Mouse (Mus musculus): Measurements from ENCODE around the gene Cmss1. TPM values are rescaled to one million over a fixed set of nuclear protein-coding genes. Genes with fewer than 3 reads are reported as not detected.

Gene Cmss1
- polyA plus RNA-seq, 1 experiment, result 7.2 TPM

DNA sequence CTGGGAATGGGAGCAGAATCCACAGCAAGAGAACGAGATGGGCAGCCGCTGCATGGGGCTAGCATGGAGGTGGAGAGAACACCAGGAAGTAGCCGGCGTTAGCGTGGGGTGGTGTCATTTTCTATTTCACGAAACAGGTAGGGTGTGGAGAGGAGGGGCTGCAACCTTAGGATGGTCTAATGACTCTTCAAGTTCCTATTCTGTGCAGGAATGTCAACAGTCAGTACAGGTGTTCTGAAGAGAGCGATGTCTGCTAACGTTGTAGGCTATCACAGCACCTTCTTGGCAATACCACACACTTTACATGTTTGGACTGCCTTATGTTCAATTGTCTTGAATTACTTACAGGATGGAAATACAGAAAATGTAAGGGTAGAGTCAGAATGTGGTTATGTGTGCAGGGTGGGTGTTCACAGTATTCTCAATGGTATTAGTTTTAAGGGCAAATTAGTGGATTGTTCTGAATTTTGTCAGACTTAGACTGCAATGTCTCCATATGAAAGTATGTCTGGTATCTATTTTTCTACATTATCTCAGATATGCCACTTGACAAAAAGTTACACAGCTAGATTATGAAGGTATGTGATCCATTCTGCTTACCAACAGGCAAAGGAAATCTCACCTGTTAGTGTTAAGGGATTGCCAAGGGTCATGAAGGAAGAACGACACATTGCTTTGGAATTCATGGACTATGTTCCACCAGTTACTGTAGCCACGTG is 311.3 kb downstream of the Cmss1 start:
- no peak for DNase-seq (ENCODE audit: low read depth)

DNA sequence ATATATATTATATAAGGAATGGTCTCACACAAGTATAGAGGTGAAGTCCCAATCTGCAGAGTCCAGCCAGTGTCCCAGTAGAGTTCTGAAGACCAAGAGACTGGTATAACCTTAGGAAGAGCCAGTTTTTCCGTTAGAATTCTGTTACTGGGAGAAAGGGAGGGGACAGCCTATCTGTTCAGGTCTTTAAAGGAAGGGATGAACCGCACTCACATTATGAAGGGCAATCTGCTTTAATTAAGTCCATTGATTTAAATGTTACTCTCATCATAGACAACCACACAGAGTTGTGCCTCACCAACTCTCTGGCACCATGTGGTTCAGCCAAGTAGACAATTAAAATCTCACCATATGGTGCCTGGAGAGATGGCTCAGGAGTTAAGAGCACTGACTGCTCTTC is 313.9 kb downstream of the Cmss1 start, which contains the start of gene Tmem30c:
Gene Tmem30c, minus strand, starts transcription at position 101 of the 400 bp plus-strand sequence.
- no peak for DNase-seq (ENCODE audit: low read depth)

DNA sequence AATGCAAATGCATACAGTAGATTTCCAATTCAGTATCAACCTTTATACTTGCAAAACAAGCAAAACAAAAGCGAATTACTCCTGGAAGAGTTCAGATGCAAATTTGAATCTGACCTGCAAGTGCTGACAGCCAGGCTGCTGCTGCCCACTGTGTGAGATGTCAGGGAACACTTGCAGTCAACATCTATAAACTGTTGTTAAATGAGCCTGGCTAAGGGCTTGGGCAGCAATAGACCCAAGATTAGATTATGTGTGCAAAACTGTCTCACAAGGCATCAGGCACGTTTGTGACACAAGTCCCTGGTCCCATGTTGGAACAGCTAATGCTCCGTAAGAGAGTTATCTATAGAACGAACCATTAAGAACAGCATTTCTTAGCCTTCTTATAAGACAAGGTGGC is 314.4 kb downstream of the Cmss1 start:
- DNase-seq (ENCODE audit: low read depth), result no peak

DNA sequence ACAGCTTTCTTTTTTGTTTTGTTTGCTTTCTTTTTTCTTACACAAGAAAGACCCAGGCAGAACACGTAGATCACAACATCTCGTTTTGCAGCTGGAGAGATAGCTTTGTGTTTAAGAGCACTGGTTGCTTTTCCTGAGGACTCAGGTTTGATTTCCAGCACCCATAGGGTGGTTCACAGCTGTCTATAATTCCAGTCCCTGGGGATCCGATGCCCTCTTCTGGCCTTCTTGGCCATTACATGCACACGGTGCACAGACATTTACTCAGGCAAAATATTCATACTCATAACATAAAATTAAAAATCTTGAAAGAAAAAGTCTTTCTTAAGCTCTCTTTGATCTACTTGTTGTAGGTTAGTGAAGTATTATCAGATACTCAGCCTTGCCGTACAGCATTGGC is 315.0 kb downstream of the Cmss1 start:
- no peak for DNase-seq (ENCODE audit: low read depth)

- DNase-seq (ENCODE audit: low read depth), result no peak
Measured at GRCm38 (mm10) chr16:57281417-57281816, 325.2 kb downstream of the Cmss1 start.

- DNase-seq (ENCODE audit: low read depth), result no peak
Measured at GRCm38 (mm10) chr16:57280221-57281217, 326.1 kb downstream of the Cmss1 start.

- no peak for DNase-seq (ENCODE audit: low read depth)
Measured at GRCm38 (mm10) chr16:57278976-57279626, 327.6 kb downstream of the Cmss1 start.

DNA sequence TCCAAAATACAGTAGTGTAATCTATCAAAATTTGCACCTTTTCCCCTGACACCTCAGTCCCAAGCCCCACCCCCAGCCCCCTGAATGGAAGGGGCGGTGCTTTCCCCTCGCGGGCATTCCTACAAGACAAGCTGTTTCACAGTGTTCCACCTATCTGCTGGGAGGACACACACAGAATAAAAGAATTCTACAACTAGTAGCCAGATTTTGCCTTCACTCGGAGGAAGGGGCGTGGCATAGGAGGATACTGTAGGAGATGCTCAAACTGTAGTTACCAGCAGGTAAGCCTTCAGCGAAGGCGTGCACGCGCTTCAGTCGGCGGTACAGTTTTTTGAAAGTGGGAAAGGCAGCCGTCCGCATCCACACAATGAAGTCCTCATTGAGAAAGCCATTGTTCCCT is 336.9 kb downstream of the Cmss1 start:
- no peak for DNase-seq (ENCODE audit: low read depth)

DNA sequence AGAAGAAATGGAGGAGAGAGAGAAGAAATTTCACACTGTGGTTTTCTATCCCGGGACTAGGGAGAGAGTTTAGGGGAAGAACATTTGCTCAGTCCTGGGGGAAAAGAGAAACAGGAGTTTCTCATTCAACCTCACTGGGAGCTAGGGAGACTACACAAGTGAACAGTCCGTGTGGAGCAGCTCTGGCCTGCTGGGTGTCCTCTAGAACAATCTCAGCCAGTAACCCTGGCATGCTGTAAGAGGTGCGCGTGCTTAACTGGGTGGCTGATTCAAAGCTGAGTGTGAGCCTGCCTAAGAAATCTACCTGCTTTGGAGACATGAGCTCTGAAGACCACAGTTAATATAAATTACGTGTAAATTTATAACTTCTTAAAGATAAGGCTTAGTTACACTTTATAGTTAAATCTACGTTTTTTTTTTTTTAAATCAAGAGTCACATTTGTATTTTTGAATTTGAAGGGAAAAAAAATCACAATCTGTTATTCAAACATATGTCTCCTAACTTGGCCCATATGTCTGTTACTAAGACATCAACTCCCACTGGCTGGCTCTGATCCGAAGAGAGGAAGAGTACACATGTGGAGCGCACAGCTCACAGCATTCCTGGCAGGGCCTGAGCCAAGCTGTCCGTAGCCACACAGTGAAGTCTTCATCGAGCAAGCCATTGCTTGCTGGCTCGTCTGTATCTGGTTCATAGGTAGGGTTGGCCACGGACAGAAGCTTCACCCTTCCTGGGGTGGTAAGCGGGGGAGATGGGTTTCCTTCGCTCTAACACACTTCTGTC is 338.4 kb downstream of the Cmss1 start:
- DNase-seq (ENCODE audit: low read depth), result no peak

- no peak for DNase-seq (ENCODE audit: low read depth)
Measured at GRCm38 (mm10) chr16:57267068-57267467, 339.6 kb downstream of the Cmss1 start.

DNA sequence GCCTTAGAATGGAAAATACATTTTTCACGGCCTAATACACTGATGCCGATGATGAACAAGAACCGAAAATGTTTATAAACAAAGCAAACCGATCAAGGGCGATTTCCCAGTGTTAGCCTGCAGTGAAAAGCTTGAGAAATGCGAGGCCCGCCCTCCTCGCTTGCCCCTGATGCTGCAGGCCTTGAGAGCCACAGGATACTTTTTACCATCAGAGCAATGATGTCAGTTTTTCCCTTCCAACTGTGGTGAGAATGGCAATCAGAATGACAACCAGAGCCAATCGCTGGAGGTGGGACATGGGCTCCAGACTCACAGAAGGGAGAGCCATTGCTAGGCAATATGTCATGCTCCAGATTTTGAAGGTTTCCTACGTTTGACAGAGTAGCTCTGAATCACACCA is 346.5 kb downstream of the Cmss1 start:
- no peak for DNase-seq (ENCODE audit: low read depth)

DNA sequence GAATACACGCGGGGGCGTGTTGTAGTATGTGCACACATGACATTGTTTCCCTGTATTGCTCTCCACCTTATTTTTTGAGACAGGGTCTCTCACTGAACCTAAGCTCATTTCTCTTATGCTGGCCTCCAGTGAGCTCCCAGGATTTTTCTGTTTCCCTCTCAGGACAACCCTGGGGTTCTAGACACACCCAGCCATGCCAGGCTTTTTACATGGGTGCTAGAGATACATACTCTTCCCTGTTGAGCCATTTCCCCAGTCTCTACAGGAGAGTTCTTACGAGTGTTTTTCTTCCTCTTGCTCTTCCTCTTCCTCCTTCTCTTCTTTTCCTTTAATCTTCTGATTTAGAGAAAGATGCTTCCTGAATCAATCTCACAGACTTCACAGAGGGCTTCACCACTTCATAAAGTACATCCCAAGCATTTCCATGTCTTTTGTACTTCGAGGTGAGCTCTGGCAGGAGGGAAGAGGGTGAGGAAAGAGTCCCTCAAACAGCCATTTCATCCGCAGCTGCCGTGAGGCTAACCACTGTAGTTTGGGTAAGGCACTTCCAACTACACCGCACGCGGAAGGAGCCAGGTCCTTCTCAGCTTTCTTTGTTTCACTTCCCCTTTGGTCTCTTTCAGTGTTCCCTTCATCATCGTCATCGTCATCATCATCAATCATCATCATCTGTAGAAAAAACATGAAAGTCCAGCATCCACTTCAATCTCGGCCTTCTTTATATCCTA is 347.1 kb downstream of the Cmss1 start:
- DNase-seq (ENCODE audit: low read depth), result no peak

Other genes with a start within 250 kb of the Cmss1 start
- 3.3 and 3.7 TPM in 2 replicates for gene Col8a1, start 147.9 kb upstream of the Cmss1 start, polyA plus RNA-seq (2012; rRNA removed)